Mouse (Mus musculus) intestine, embryonic 16.5 days (tissue): ENCODE measurements around the gene Rgp1. TPM values are rescaled to one million over a fixed set of nuclear protein-coding genes. Genes with fewer than 3 reads are reported as not detected.
"Not testable (repeated sequence)": the region's sequence is repeated elsewhere in the genome, so short reads cannot be mapped to it uniquely, and the experiment has no call there.

Experiments used
- ATAC-seq: fragments of 200-750 bp; cut with Nextera tagmentation; 2 replicates; pipeline ENCODE4 v1.8.0; 2017; ENCODE audit warnings: moderate TSS enrichment, moderate library complexity
- H3K27ac ChIP-seq: fragments of 300-500 bp; sonication (generic); 2 replicates; pipeline ENCODE4 v1.5.1; 2014; ENCODE audit warnings: mild to moderate bottlenecking, low read length
- H3K27me3 ChIP-seq: fragments of 300-500 bp; sonication (generic); replicated peaks from 2 replicates; pipeline ENCODE4 v1.6.1; 2014; ENCODE audit warnings: low read length, control low read depth, mixed read lengths; ENCODE audit not compliant: control insufficient read depth, insufficient read depth
- H3K36me3 ChIP-seq: fragments of 300-500 bp; sonication (generic); 2 replicates; pipeline ENCODE4 v1.6.1; 2014; ENCODE audit warnings: low read length, control low read depth; ENCODE audit not compliant: control insufficient read depth, insufficient read depth
- H3K4me1 ChIP-seq: fragments of 300-500 bp; sonication (generic); 2 replicates; pipeline ENCODE4 v1.6.1; 2014; ENCODE audit warnings: low read length, control low read depth, mixed read lengths; ENCODE audit not compliant: control insufficient read depth, insufficient read depth
- H3K4me2 ChIP-seq: fragments of 300-500 bp; sonication (generic); 2 replicates; pipeline ENCODE4 v1.6.1; 2014; ENCODE audit warnings: low read depth, low read length, control low read depth
- H3K4me3 ChIP-seq: fragments of 300-500 bp; sonication (generic); 2 replicates; pipeline ENCODE4 v1.5.1; 2014; ENCODE audit warnings: mild to moderate bottlenecking, low read length
- H3K9ac ChIP-seq: fragments of 300-500 bp; sonication (generic); 2 replicates; pipeline ENCODE4 v1.6.1; 2014; ENCODE audit warnings: low read depth, low read length
- H3K9me3 ChIP-seq: fragments of 300-500 bp; sonication (generic); 2 replicates; pipeline ENCODE4 v1.6.1; 2016; ENCODE audit warnings: low read length, control low read depth; ENCODE audit not compliant: control insufficient read depth
- WGBS: fragments of 180-500 bp; shearing (Covaris S2); extraction: QIAGEN DNeasy Blood & Tissue Kit; methylation state at CpG from one replicate; pipeline ENCODE4 v1.1.7; 2014; 5-methylcytosine and 5-hydroxymethylcytosine counted together
- polyA plus RNA-seq: library from polyadenylated mRNA; unstranded; fragments of >200 nt; fragmentation: Nextera tagmentation; extraction: Ambion mirVana; gene quantifications from 2 replicates; pipeline ENCODE4 v1.2.1, GENCODE M21; 2015

The Rgp1 gene
- polyA plus RNA-seq, 1 experiment from 2014 or later = 19.5 TPM

- no peaks in the 10 kb centered on the region for H3K4me1 ChIP-seq
- no peaks in the 10 kb centered on the region; the same call in 1 of the 2 replicates for H3K9me3 ChIP-seq
- no peaks in the 10 kb centered on the region for H3K27me3 ChIP-seq
- H3K9ac ChIP-seq = no peak overlapping the region
- no peak overlapping the region for H3K4me3 ChIP-seq
- 93% methylated on average over 12 of the region's 12 CpGs for WGBS
- no peak overlapping the region for H3K27ac ChIP-seq
- peaks cover 70% of the 10 kb centered on the region for H3K36me3 ChIP-seq
- peak; percentile 28; the same call in 1 of the 2 replicates for ATAC-seq
- H3K4me2 ChIP-seq = no peak overlapping the region
These were observed 29.5 kb upstream of the Rgp1 start for GRCm38 (mm10) chr4:43549055-43549454.

DNA sequence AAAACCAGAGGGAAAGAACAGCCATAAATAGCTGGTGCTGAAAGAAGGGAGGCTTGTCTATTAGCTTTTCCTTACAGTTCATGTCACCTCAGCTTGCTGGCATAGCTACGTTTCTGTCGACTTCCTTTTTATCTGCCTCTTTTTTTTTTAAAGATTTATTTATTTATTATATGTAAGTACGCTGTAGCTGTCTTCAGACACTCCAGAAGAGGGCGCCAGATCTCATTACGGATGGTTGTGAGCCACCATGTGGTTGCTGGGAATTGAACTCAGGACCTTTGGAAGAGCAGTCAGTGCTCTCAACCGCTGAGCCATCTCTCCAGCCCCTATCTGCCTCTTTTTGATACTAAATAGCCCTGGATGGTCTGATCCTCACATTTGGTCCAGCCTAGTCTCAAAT, 26.7 kb upstream of the Rgp1 start:
- not testable (repeated sequence) for H3K9me3 ChIP-seq, H3K27me3 ChIP-seq, ATAC-seq, H3K27ac ChIP-seq, H3K9ac ChIP-seq, H3K4me1 ChIP-seq, H3K4me3 ChIP-seq, H3K4me2 ChIP-seq
- 87% methylated on average over 6 of the region's 6 CpGs for WGBS
- H3K36me3 ChIP-seq = peaks cover 67% of the 10 kb centered on the region

DNA sequence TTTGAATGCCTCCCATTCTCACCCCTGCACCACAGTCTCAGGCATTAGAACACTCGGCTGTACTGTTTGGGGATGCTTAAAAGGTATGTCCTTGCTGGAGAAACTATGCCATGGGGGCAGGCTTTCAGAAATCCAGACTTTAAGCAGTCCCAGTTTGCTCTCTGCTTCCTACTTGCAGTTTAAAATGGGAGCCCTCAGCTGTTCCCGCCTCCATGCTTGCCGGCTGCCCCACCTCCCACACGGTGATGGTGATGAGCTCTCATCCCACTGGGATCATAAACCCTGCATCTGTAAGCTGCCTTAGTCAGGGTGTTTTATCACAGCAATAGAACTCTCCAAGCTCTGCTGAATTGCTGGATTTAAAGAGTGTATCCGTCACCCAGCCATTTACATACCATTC, 26.1 kb upstream of the Rgp1 start:
- WGBS = 97% methylated on average over 5 of the region's 5 CpGs
- Histone ChIP-seq H3K4me2 (no peak overlapping the region), H3K36me3 (peaks cover 61% of the 10 kb centered on the region), H3K9ac (no peak overlapping the region), H3K9me3 (no peaks in the 10 kb centered on the region; the same call in 1 of the 2 replicates), H3K27ac (no peak overlapping the region), H3K4me3 (no peak overlapping the region), H3K4me1 (peaks cover 3% of the 10 kb centered on the region; the same call in 1 of the 2 replicates), H3K27me3 (no peaks in the 10 kb centered on the region)
- ATAC-seq = no peak

GRCm38 (mm10) chr4:43553891-43554290, 24.6 kb upstream of the Rgp1 start:
- H3K4me2 ChIP-seq = no peak overlapping the region
- no peak for ATAC-seq
- no peak overlapping the region for H3K4me3 ChIP-seq
- no peak overlapping the region for H3K9ac ChIP-seq
- H3K27ac ChIP-seq = no peak overlapping the region
- no peaks in the 10 kb centered on the region for H3K27me3 ChIP-seq
- no peaks in the 10 kb centered on the region; the same call in 1 of the 2 replicates for H3K9me3 ChIP-seq
- H3K4me1 ChIP-seq = peaks cover 17% of the 10 kb centered on the region
- peaks cover 51% of the 10 kb centered on the region for H3K36me3 ChIP-seq

- no peak overlapping the region for H3K27ac ChIP-seq
- no peak for ATAC-seq
- peaks cover 35% of the 10 kb centered on the region for H3K4me1 ChIP-seq
- H3K9ac ChIP-seq = no peak overlapping the region
- H3K36me3 ChIP-seq = peaks cover 35% of the 10 kb centered on the region
- H3K9me3 ChIP-seq = no peaks in the 10 kb centered on the region; the same call in 1 of the 2 replicates
- H3K27me3 ChIP-seq = no peaks in the 10 kb centered on the region
- no peak overlapping the region for H3K4me3 ChIP-seq
- 94% methylated on average over 7 of the region's 7 CpGs for WGBS
- no peak overlapping the region for H3K4me2 ChIP-seq
These were observed 22.6 kb upstream of the Rgp1 start for GRCm38 (mm10) chr4:43555926-43556325.

- Histone ChIP-seq H3K4me1 (peaks cover 37% of the 10 kb centered on the region), H3K4me2 (peak overlapping the region; percentile 90), H3K9me3 (no peaks in the 10 kb centered on the region), H3K9ac (peak overlapping the region; percentile 95), H3K4me3 (peak overlapping the region; percentile 27), H3K27me3 (no peaks in the 10 kb centered on the region), H3K36me3 (peaks cover 23% of the 10 kb centered on the region), H3K27ac (peak overlapping the region; percentile 95)
- no peak for ATAC-seq
- WGBS = 21% methylated on average over 5 of the region's 5 CpGs
These were observed 20.4 kb upstream of the Rgp1 start for GRCm38 (mm10) chr4:43558028-43558630.

- Histone ChIP-seq H3K27ac (peak overlapping the region; percentile 95), H3K27me3 (no peaks in the 10 kb centered on the region), H3K4me1 (peaks cover 43% of the 10 kb centered on the region), H3K9ac (peak overlapping the region; percentile 95), H3K36me3 (peaks cover 20% of the 10 kb centered on the region), H3K4me3 (peak overlapping the region; percentile 27), H3K9me3 (no peaks in the 10 kb centered on the region), H3K4me2 (peak overlapping the region; percentile 90)
- 20% methylated on average over 13 of the region's 13 CpGs for WGBS
- 0 out of 2 replicates have a peak, but pooled peaks have one; percentile 5 for ATAC-seq
These were observed 19.7 kb upstream of the Rgp1 start for GRCm38 (mm10) chr4:43558631-43559356.

- ATAC-seq = no peak
- Histone ChIP-seq H3K4me1 (peaks cover 48% of the 10 kb centered on the region), H3K9ac (peak overlapping the region; percentile 95), H3K27ac (peak overlapping the region; percentile 76), H3K4me3 (peak overlapping the region; percentile 71), H3K9me3 (no peaks in the 10 kb centered on the region), H3K4me2 (peak overlapping the region; percentile 90), H3K27me3 (no peaks in the 10 kb centered on the region), H3K36me3 (peaks cover 14% of the 10 kb centered on the region)
- WGBS = 65% methylated on average over 13 of the region's 13 CpGs
These were observed 18.8 kb upstream of the Rgp1 start for GRCm38 (mm10) chr4:43559519-43560242.

DNA sequence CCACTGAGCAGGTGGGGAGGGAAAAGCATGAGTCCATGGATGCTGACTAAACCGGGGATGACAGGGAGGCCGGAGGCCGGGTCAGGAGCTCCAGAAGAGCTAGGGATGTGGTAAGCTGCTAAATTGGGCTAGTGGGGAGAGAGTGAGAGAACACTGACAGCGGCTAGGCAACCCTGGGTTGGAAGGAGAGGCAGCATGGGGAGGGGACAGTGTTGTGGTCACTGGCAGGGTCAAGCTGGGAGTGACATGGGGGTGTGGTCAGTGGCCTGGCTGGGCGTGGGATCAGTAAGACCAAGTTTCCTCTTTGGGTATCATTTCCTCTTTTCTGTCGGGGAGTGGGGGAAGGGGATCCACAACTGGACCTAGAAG, 18.3 kb upstream of the Rgp1 start:
- H3K27me3 ChIP-seq = no peaks in the 10 kb centered on the region
- H3K4me1 ChIP-seq = peaks cover 48% of the 10 kb centered on the region
- no peaks in the 10 kb centered on the region for H3K9me3 ChIP-seq

More for the DNA sequence above, 18.3 kb upstream of the Rgp1 start:
- peak overlapping the region; percentile 71 for H3K4me3 ChIP-seq
- peak overlapping the region; percentile 76 for H3K27ac ChIP-seq
- 42% methylated on average over 6 of the region's 6 CpGs for WGBS
- H3K36me3 ChIP-seq = peaks cover 10% of the 10 kb centered on the region
- peak overlapping the region; percentile 90 for H3K4me2 ChIP-seq
- H3K9ac ChIP-seq = peak overlapping the region; percentile 95
- no peak for ATAC-seq
